Mouse (Mus musculus) ES-Bruce4 (cell line): ENCODE measurements around the gene Usp44. TPM values are rescaled to one million over a fixed set of nuclear protein-coding genes. Genes with fewer than 3 reads are reported as not detected.
"Not testable (repeated sequence)": the region's sequence is repeated elsewhere in the genome, so short reads cannot be mapped to it uniquely, and the experiment has no call there.

Experiments
- H3K27ac ChIP-seq: 2 replicates; pipeline ENCODE4 v1.5.1; 2012; ENCODE audit warnings: low read length, inconsistent platforms; ENCODE audit not compliant: insufficient read depth
- H3K27me3 ChIP-seq: 2 replicates; pipeline ENCODE4 v1.6.1; 2012; ENCODE audit warnings: mild to moderate bottlenecking, low read length, inconsistent platforms; ENCODE audit not compliant: control insufficient read depth, poor library complexity, insufficient read depth, severe bottlenecking
- H3K36me3 ChIP-seq: 2 replicates; pipeline ENCODE4 v1.6.1; 2012; ENCODE audit warnings: inconsistent platforms, mild to moderate bottlenecking, low read length, moderate library complexity; ENCODE audit not compliant: control insufficient read depth, poor library complexity, insufficient read depth, severe bottlenecking
- H3K4me1 ChIP-seq: one replicate; pipeline ENCODE4 v1.8.1; 2011; ENCODE audit warnings: low read length; ENCODE audit not compliant: control insufficient read depth, insufficient read depth
- H3K4me3 ChIP-seq: 2 replicates; pipeline ENCODE4 v1.5.1; 2011; ENCODE audit warnings: low read depth, mild to moderate bottlenecking, low read length
- H3K9ac ChIP-seq: 2 replicates; pipeline ENCODE4 v1.6.1; 2012; ENCODE audit warnings: low read depth, mild to moderate bottlenecking, inconsistent platforms; ENCODE audit not compliant: poor library complexity, severe bottlenecking
- H3K9me3 ChIP-seq: replicated peaks from 2 replicates; pipeline ENCODE4 v1.6.1; 2012; ENCODE audit warnings: mild to moderate bottlenecking, low read length, inconsistent platforms; ENCODE audit not compliant: control insufficient read depth, poor library complexity, insufficient read depth, severe bottlenecking
- CTCF ChIP-seq: IDR thresholded peaks from one replicate; pipeline ENCODE4 v1.8.1; 2011; ENCODE audit warnings: low read depth, low read length
- EP300 ChIP-seq: IDR thresholded peaks from 2 replicates; pipeline ENCODE4 v1.6.1; 2011; ENCODE audit warnings: low read depth, low read length; ENCODE audit not compliant: insufficient read depth
- POLR2A ChIP-seq: IDR thresholded peaks from one replicate; pipeline ENCODE4 v1.8.1; 2011; ENCODE audit warnings: low read length; ENCODE audit not compliant: insufficient read depth
- polyA plus RNA-seq: library from polyadenylated mRNA; stranded (reverse); fragments of >200 nt; gene quantifications from 2 replicates; pipeline ENCODE4 v1.2.4, GENCODE M21; 2011; ENCODE audit warnings: low read depth; ENCODE audit not compliant: missing spikeins, insufficient read depth, insufficient read length

Usp44 gene
- polyA plus RNA-seq, 1 experiment, result 19.2 TPM

GRCm38 (mm10) chr10:93809438-93809837, 21.9 kb upstream of the Usp44 start:
- H3K27ac ChIP-seq, H3K9ac ChIP-seq, H3K36me3 ChIP-seq, H3K4me1 ChIP-seq, H3K9me3 ChIP-seq, H3K27me3 ChIP-seq, H3K4me3 ChIP-seq: not testable (repeated sequence)
- peak; percentile 4 for TF ChIP-seq CTCF

GRCm38 (mm10) chr10:93810590-93811185, 20.7 kb upstream of the Usp44 start:
- Histone ChIP-seq H3K4me3 (no peak overlapping the region), H3K9me3 (no peaks in the 10 kb centered on the region), H3K36me3 (no peaks in the 10 kb centered on the region), H3K9ac (no peak overlapping the region), H3K27ac (no peak overlapping the region), H3K4me1 (peaks cover 2% of the 10 kb centered on the region), H3K27me3 (no peaks in the 10 kb centered on the region)
- TF ChIP-seq EP300, result no peak
- TF ChIP-seq CTCF, result no peak
- no peak for TF ChIP-seq POLR2A

- TF ChIP-seq POLR2A (no peak), CTCF (no peak), EP300 (no peak)
- H3K9ac ChIP-seq, result no peak overlapping the region
These were observed 19.3 kb upstream of the Usp44 start for GRCm38 (mm10) chr10:93812098-93812497.

GRCm38 (mm10) chr10:93812774-93813415, 18.5 kb upstream of the Usp44 start:
- Histone ChIP-seq H3K9me3 (no peaks in the 10 kb centered on the region), H3K27me3 (no peaks in the 10 kb centered on the region; the same call in 1 of the 2 replicates), H3K27ac (no peak overlapping the region), H3K4me3 (no peak overlapping the region), H3K4me1 (peaks cover 2% of the 10 kb centered on the region), H3K36me3 (no peaks in the 10 kb centered on the region), H3K9ac (no peak overlapping the region)
- TF ChIP-seq POLR2A (no peak), CTCF (peak; percentile 74), EP300 (no peak)

More at GRCm38 (mm10) chr10:93812098-93812497, 19.3 kb upstream of the Usp44 start:
- H3K4me1 ChIP-seq, result peaks cover 2% of the 10 kb centered on the region
- no peaks in the 10 kb centered on the region for H3K36me3 ChIP-seq
- no peaks in the 10 kb centered on the region for H3K27me3 ChIP-seq
- H3K9me3 ChIP-seq, result no peaks in the 10 kb centered on the region
- H3K27ac ChIP-seq, result no peak overlapping the region
- no peak overlapping the region for H3K4me3 ChIP-seq

GRCm38 (mm10) chr10:93813755-93814154, 17.6 kb upstream of the Usp44 start:
- H3K4me1 ChIP-seq, result peaks cover 2% of the 10 kb centered on the region
- no peaks in the 10 kb centered on the region for H3K36me3 ChIP-seq
- H3K9me3 ChIP-seq, result no peaks in the 10 kb centered on the region
- H3K9ac ChIP-seq, result no peak overlapping the region
- H3K27me3 ChIP-seq, result no peaks in the 10 kb centered on the region; the same call in 1 of the 2 replicates
- H3K27ac ChIP-seq, result no peak overlapping the region
- no peak overlapping the region for H3K4me3 ChIP-seq
- TF ChIP-seq POLR2A (no peak), EP300 (no peak), CTCF (no peak)

GRCm38 (mm10) chr10:93818661-93819060, 12.7 kb upstream of the Usp44 start:
- H3K4me1 ChIP-seq, result peaks cover 5% of the 10 kb centered on the region
- no peak overlapping the region for H3K4me3 ChIP-seq
- no peaks in the 10 kb centered on the region for H3K36me3 ChIP-seq
- H3K9me3 ChIP-seq, result peaks cover 3% of the 10 kb centered on the region; the same call in 1 of the 2 replicates
- TF ChIP-seq EP300 (no peak), CTCF (peak; percentile 23), POLR2A (no peak)
- H3K27me3 ChIP-seq, result no peaks in the 10 kb centered on the region; the same call in 1 of the 2 replicates
- no peak overlapping the region; the same call in 1 of the 2 replicates for H3K27ac ChIP-seq
- H3K9ac ChIP-seq, result no peak overlapping the region
